Mouse (Mus musculus) ZHBTc4 (cell line): ENCODE measurements around the gene Lrrk1.

Experiments
- DNase-seq: peaks from one replicate; pipeline ENCODE4 v3.0.0-alpha.2; 2011; ENCODE audit warnings: low read depth, low spot score

Gene Lrrk1

DNA sequence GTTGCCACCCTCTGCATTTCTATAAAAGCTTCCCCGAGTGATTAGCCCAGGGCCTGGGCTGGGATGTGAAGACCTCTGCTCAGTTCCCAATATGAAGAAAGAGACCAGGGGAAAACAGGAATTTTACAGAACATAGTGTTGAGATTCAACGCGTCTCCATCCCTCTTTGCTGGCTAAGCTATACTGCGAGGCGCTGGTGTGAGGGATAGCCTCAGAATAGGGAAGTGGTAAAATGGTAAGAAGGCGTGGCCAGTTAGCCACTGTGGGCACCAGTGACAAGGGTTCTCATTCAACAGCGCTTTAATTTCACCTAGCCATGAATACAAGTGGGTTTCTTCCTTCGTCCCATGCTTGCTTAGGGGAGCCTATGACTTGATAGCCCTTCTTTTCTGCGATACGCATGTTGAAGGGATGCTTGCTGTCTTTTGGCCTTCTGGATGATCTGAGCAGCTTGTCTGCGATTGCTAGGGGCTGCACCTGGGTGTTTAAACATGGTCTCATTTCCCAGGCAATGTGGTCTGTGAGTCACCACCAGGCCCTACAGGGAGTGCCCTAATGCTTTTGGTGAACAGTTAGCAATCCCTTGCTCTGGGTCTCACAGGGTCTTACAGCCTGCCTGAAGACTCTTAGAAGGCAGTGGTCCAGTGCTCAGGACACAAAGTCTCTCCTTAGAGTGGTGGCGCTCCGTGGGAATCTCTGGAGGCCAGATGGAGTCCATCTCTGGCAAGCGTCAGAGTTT, 84.1 kb downstream of the Lrrk1 start:
- DNase-seq, result no peak

DNA sequence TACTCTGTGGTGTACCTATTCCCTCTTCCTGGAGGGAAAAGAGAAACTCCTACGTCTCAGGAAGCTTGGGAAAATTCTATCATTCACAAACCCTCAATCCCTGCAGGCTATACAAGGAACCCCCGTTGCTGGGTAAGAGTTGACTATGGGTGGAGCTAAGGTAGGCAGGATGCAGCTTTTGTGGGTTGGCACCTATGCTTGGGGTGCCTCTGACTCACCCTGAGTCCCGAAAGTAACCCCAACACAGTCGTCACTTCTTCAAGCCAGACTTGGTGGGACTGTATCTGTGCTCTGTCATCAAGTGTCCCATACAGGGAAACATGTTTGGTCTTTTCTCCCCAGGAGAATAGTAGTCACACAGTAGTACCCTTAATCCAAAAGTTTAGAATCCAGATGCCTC, 86.7 kb downstream of the Lrrk1 start:
- DNase-seq, result no peak

DNA sequence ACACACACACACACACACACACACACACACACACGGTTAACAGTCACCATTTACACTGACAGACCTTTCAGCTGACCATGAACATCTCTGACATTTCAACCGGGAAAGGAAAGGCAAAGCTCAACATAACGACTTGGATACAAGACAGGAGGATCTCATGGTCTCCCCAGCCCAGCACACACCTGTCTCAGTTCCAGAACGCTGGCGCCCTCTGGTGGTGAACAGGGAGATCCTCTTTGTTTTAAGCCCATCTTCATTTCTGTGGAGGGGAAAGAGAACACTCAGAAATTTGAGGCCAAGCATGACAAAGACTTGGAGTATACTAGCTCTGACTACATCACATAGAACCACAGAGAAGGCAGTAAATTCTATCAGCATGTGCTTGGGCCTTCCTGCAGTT, 87.5 kb downstream of the Lrrk1 start:
- peak; percentile 92 for DNase-seq

DNA sequence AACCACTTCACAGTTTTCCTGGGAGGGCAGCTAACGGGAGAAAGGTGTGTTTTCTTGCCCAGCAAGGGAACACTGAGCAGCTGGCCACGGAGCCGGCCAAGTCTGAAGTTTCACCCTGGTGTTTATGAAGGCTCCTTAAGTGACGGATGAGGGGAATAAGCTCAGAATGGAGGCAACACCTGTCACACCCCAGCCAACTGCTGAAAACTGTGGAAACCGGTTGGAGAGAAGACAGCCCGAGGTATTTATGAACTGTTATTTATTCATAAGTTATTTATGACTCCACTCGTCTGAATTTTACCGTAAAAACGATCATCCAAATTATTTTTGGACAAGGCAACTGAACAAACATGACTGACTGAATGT, 90.5 kb downstream of the Lrrk1 start:
- no peak for DNase-seq

DNA sequence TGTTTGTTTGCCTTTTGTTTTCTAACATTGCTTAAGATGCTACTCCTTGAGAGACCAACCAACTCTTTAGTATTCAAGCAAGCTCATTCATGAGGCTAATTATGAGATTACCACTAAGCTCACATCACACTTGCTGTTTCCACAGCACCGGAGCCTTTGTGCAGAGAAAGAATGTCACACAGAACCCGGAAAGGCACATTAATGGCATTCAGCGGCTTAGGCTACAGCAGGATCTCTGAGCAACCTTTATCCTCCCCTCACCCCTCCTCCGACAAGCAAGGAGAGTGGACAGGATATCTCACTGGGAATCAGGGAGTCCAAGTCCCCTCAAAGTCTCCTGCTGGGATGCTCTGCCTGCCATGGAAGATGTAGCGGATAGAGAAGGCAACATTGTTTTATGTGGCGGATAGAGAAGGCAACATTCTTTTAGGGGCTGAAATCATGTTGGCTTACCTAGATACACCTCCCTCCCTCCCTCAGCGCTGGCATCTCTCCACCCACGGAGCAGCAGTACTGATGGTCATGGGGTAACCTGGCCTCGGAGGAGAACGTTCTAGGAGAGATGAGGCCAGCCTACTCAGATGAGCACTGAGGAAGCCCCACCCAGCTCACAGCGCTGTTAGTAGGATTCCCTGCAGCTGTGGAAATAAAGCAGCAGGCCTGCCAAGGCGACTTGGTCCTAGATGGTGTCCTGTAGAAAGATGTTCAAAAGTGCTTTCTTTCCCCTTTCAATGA, 91.1 kb downstream of the Lrrk1 start:
- no peak for DNase-seq

DNA sequence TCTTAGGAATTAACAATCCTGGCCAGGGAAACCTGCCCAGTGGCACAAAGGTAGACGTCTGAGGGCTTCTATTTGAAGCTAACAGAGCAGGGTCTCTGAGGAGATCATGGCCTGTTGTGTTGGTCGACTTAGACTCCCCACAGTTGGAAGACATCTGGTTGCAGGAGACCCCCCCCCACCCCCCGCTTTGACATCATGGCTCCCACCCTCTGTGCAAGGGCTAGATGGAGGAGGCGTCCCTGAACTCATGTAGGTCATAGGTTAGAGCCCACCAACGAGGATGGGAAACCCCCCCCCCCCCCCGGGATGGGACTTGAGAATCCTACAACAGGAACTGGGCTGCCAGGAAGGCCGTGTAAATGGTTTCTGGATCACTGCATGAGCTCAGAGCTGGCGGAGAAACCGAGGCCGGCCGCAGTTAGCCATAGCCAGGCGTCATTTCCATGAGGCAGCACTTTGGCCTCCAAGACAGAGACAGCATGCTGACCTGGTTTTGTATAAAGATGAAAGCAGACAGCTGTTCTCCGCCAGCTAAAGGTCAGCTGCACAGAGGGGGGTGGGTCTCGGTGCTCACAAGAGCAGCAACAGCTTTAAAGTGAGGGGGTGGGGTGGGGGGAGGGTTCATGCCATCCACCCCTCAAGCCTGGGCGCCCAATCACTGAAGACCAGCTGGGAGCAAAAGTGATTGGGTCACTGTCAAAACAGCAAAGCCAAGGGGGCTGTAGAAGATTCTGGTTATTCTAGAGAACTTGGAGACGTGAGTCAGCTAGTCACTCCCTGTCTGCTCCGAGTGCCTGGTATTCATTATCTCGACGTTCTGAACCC, 95.4 kb downstream of the Lrrk1 start:
- peak; percentile 53 for DNase-seq

DNA sequence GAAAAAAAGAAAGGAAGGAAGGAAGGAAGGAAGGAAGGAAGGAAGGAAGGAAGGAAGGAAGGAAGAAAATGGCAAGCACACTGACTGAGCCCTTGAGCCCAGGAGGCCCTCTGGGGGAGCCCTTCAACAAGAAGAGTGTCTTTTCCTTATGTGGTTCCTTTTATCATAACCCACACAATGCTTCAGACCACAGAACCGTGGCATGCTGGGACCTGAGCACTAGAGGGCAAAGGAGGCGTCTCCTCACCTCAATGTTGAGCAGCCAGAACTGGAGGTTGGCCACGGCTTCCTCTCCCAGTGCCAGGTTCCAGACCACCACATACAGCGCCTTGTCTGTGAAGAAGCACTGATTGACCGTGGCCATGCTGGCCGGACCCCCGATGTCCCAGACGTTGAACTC, 96.1 kb downstream of the Lrrk1 start:
- no peak for DNase-seq

DNA sequence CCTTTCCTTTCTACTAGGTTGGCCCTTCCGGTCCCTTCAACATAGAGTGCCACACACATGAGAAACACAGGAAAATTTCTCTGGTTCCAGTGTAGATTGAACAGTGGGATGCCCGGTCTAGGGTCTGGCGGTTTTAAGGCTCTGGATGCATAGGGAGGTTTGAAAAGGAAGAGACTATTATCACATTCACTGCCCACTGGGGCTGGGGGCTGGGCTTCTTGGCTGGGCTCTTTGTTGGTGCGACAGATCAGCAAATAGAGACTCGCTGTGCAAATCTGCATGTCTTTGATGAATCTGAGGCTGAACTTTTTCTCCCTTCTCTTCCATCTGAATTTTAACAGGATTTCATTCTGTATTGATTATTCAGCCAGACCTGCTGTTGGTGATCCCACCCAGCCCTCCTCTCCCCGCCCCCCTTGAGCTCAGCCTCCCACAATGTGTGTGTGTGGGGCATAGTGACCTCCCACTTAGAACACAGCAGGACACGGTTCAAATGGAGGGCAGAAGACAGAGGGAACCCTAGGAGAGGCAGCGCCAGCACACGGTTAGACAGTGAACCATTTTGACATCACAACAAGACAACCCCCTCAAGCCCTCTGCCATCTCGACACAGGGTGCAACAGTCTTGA, 105.1 kb downstream of the Lrrk1 start:
- peak; percentile 48 for DNase-seq

DNA sequence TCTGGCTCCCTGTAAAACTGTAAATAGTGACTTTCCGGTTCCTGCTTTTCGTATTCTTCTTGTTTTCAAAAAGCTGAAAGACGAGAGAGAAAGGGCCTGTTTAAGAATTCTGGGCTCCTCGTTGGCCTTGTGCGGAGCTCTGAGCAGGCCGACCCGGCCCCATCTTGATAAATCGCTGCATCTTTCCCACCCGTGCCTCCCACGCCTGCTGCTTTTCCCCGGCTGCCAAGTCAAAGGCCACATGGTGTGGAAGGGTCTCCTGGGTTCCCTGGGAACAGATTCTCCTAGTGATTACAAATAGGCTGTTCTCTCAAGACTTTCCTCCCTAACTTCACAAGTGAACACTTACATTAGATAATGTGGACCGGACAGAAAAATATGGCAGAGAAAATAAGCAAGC, 105.9 kb downstream of the Lrrk1 start:
- DNase-seq, result no peak

DNA sequence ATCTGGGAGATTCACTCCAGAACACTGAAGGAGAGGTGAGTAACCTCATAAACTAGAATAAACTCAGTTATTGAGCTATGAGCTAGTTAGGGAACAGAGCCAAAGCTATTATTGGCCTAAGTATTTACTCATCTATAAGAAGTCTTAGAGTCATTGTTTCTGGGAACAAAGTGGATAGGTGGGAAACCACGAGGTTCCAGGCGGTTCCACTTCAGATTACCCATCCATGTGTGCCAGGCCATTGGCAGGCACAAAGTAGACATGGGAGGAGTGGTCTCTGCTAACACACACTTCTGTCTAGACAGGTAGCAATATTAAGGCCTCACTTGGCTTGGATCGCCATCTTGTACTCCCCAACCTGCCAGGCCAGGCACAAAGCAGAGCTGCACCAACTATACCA, 110.1 kb downstream of the Lrrk1 start:
- no peak for DNase-seq

DNA sequence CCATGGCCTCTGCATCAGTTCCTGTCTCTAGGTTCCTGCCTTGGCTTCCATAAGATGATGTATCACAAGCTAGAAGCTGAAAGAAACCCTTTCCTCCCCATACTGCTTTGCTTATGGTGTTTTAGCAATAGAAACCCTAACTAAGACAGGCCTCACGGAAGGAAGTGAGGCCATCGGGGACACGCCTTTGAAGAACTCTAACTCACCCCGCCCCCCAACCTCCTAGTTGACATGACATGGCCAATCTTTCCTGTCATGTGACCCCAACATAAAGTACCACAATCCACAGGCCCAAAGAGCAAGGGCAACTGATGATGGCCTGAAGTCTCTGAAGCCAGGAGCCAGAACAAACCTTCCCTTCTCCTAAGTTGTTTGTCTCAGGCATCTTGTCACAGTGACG, 114.7 kb downstream of the Lrrk1 start:
- DNase-seq, result no peak

DNA sequence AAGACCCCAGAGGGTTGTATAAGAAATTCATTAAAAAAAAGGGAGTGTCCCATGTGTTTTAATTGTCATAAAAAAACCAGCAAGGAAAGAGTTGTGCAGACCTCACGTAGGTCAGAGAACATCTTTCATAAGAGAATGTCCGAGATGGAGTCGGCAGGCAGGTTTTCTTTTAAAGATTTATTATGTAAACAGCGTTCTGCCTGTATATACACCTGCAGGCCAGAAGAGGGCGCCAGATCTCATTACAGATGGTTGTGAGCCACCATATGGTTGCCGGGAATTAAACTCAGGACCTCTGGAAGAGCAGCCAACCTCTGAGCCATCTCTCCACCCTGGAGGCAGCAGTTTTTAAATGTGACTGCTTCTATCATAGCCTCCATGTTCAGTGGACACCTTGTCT, 116.9 kb downstream of the Lrrk1 start:
- no peak for DNase-seq

DNA sequence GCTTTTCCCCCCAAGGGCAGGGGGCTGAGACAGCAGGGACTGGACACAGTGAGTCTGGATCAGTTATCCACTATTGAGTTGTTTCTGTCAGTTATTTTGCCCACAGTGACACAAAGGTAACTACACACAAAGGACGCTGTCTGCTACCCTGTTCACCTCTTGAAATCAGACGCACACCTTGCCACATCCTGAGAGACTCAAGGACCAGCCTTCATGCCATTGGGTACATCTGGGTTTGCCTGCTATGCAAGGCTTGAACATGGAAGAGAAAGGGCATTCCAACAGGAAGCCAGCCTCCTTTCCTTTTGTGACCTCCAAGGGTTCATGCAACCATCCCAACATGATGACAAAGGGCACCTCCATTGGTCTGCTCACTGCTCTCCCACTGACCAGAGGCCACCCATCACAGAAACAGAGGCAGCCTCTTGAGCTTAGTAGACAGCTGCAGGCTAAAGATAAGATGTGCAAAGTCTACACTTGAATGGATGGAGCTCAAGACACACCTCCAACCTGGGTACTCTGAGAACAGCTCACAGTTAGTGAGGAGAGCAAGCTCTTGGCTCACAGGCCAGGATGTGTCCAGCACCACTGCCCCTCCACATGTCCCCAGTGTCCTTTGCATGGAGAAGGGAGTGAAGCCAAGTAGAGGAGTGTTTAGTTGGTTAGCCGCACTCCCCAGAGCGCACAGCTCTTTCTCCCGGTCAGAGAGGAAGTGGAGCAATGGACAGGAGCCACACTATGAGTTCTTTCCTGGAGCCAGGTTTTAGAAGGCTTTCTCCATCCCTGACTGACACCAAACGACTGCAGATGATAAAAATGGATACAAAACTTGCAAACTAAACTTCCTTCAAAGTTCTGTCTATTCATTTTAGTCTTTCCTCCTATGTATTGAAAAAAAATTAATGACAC, 121.0 kb downstream of the Lrrk1 start:
- DNase-seq, result no peak

DNA sequence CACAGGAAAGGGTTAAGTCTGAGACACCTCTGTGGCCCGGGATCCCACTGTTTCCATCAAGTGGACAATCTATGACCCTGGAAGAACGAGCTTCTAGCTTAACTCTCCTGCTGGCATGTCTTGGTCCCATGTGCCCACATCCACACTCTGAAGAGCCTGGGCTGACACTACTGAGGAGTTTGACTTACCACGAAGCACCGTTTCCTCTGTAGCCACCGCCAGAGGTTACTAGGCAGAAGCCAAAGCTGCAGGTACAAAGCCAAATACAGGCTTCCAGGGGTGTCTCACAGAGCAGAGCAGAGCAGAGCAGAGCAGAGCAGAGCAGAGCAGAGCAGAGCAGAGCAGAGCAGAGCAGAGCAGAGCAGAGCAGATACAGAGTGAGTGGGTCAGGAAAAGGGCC, 124.7 kb downstream of the Lrrk1 start:
- DNase-seq, result no peak

DNA sequence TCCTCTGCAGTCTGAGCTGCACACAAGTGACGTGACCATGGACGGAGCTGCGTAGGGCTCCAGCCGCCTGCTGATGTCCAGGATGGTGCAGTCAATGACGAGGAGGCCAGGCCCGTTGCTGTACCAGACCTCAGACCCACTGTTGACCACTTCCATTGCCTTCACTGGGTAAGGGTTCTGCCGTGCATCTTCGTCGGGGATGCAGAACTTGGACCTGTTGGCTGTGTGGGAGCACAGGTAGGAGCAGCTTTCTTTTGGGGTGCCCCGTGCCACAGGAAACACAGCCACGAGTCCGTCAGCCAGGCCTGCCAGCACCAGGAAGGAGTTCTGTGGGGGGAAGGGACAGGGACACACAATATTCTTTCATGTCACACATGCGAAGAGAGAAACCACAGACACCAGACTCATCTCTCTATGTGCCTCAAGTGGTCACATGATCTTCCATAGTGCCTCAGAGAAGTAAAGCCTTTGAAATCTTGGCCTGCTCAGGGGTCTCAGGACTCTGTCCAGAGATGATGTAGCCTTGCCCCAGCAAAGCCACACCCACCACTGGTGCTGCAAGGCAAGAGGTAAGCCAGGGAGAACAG, 125.5 kb downstream of the Lrrk1 start:
- no peak for DNase-seq

DNA sequence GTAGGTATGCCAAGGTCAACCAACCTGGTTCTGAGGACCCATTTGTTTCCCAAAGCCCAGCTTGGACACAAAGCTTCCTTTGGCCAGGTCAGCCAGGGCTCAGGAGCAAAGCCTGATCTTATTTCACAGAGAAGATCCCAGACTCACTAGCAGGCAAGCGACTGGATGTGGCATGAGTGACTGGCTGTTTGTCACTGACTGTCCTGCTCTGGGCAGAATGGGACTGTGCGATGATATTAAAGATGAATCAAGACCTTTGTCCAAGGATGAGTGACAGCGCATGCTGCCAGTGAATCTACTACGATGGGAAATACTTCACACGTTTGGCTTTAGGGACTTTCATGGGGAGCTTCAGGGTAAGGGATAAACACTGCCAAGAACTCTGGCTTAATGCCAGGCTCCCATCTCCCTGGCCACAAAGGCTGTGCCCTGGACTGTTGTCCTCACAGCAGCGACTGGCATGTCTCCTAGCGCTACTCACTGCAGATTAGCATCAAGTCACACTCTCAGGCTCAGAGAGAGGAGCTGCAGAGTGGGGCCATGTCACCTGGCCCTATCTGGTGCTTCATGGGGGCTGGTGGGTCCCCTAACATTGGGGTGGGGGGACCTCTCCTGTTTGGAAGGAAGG, 127.3 kb downstream of the Lrrk1 start:
- no peak for DNase-seq

DNA sequence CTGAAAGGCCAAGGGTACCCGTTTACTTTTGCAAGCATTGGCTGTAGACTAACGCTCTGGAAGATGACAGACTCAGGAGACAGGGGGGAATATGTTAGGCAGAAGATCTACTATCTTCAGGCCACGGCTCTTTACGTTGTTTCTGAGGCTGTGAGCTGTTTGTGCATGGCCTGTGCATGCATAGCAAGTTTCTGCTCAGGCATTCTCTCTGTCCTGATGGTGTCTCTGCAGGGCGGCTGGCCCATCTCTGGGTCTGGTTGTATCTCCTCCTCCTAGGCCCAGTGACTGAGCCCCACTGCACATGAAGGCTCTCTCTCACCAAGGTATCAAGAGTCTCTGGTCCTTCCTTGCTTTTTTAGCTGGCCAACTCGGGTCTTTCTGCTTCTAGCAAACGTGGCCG, 127.9 kb downstream of the Lrrk1 start:
- DNase-seq, result no peak

DNA sequence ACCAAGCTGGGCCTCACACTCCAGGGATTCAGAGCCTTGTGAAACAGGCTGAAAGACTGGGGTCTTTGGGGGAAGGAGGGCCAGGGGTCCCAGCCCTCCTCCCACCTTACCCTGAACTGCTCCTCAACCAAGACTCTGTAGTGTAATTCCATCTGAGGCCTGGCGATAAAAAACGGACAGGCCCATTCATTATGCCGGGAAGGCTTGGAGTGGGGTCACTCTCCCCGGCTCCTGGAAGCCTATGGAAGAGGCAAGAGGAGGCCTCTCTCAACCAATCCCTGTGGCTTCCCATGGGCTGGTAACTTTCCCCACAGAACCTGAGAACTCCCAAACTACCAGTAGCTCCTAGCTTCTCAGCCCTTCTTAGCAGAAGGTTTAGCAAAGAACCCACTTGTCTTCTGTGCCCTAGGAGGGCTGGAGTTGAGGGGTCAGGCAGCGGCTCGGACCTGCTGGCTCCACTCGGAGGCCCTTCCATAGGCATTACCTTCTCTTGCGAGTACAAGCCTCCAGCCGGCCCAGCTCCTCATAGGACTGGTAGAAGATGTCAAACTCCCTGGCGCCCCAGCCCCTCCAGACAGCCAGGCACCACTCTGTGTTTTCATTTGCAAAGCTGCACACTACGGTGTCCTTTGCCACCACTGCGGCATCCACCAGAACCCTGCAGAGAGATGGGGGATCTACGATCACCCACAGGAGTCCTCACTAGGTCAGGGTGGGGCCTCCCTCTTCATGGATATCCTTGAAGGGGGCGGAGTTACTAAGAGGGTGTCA, 128.5 kb downstream of the Lrrk1 start:
- DNase-seq, result no peak

DNA sequence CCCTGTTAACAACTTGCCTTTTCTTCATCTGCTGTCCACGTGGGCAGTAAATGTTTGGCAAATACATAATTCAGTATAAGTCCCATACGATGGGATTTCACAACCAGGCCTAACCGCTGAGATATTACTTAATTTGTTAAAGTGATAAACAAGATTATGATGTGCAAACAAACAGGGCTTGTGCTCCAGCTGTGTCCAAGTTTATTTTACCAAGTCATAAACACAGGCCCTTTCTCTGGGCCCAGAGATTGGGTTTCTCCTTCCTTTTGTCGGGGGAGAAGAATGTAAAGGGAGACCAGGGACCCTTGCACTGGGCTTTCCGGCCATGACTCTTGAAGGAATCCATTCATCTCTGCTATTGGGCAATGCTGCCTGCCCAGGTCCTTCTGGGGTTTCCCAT, 129.2 kb downstream of the Lrrk1 start:
- DNase-seq, result no peak
